Mouse (Mus musculus): ENCODE measurements at regions not wholly inside any gene's neighbourhood (a gene's known extent, or its start where the extent isn't known, plus 50 kb on each side); places are given as distances from the start of the nearest gene placed in this dataset.

DNA sequence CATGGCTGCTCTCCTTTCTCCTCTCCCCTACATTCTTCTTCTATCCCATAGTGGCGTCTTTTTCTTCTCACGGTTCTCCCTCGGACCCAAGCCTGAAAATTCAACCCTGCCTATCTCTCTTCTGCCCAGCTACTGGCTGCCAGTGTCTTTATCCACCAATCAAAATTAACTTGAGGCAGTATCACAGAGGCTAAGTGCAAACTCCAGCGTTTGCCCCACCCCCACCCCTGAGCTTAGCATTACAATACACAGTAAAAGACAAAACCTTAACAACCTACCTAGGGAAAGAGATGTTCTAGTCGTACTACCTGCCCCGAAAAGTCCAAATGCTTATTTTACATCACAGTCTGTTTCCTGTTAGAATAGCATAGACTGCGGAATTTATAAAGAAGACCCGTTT is 93.2 kb downstream of the Arl4c start:
- no peak overlapping the region for H3K9ac ChIP-seq (ENCODE audit: low read length)
- no peaks in the 10 kb centered on the region for H3K36me3 ChIP-seq (ENCODE audit: control insufficient read depth, insufficient read depth, low read length)
- TF ChIP-seq EP300 (optimal IDR thresholded peaks at IDR 0.05) = no peak
- TF ChIP-seq CTCF (IDR thresholded peaks at IDR 0.05; ENCODE audit: low read depth) = no peak
- no peak overlapping the region for H3K4me3 ChIP-seq (ENCODE audit: low read depth, low read length)
- 53% methylated on average over 8 of the region's 8 CpGs for WGBS
- ATAC-seq (ENCODE audit: low FRiP score, low TSS enrichment) (no peak), DNase-seq (ENCODE audit: low spot score) (no peak)
- no peaks in the 10 kb centered on the region for H3K4me1 ChIP-seq (replicated peaks; ENCODE audit: control insufficient read depth, insufficient read depth)
- no peak overlapping the region for H3K4me2 ChIP-seq (replicated peaks; ENCODE audit: low read depth)
- no peaks in the 10 kb centered on the region for H3K27me3 ChIP-seq (ENCODE audit: control insufficient read depth, insufficient read depth, low read length)
- no peaks in the 10 kb centered on the region for H3K9me3 ChIP-seq (ENCODE audit: control insufficient read depth, low read length)
- H3K27ac ChIP-seq (replicated peaks) = no peak overlapping the region

DNA sequence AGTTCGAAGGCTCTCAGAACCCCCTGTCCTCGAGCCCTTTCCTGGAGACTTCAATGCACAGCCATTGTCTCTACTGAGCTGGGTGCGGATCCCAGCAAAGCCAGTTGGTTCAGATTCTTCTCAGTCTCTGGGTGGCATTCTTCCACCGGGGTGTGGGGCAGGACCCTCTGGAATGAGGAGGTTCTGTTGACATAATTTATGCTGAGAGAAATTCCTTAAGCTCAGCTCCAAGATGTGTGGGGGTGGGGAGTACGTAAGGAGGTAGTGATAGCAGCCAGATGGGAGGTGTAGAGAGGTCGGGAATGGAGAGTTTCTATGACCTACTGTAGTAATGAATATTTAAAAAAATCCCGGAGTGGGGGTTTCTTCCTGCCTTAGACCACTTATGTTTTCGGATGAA is 93.8 kb downstream of the Arl4c start:
- 32% methylated on average over 8 of the region's 8 CpGs for WGBS
- ATAC-seq (ENCODE audit: low FRiP score, low TSS enrichment) = no peak

DNA sequence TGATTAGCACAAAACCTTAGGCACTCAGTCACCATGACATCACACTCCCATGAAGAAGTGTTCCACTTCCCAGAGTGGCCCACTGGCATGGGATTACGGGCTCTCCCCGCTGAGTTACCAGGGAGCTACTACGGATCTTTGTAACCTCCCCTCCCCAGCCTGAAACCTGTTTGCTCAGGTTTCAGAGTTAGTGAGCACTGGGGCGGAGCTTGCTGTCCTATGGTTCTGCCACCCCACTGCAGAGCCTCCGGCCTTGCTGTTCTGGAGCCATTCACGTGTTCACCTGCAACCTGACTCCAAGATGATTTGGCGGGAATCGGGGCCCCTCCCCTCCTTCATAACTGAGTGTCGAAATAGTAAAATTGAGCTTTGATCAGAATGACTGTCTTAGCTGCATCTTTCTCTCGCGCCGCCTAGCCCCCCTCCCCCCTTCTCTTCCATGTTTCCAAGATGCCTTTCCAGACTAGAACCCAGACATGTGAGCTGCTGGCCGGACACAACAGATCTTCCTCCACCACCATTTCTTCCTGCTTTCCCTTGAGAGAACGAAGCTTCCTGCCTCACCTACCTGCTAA is 95.8 kb upstream of the Glrp1 start:
- ATAC-seq (ENCODE audit: low FRiP score, low TSS enrichment) = peak; percentile 67

More for the DNA sequence above, 93.8 kb downstream of the Arl4c start:
- no peaks in the 10 kb centered on the region for H3K36me3 ChIP-seq (ENCODE audit: control insufficient read depth, insufficient read depth, low read length)
- no peak overlapping the region for H3K9ac ChIP-seq (ENCODE audit: low read length)
- no peaks in the 10 kb centered on the region for H3K4me1 ChIP-seq (replicated peaks; ENCODE audit: control insufficient read depth, insufficient read depth)
- no peak overlapping the region for H3K4me3 ChIP-seq (ENCODE audit: low read depth, low read length)
- no peak overlapping the region for H3K27ac ChIP-seq (replicated peaks)
- no peak for DNase-seq (ENCODE audit: low spot score)
- no peak for TF ChIP-seq EP300 (optimal IDR thresholded peaks at IDR 0.05)
- no peak for TF ChIP-seq CTCF (IDR thresholded peaks at IDR 0.05; ENCODE audit: low read depth)
- H3K9me3 ChIP-seq (ENCODE audit: control insufficient read depth, low read length) = no peaks in the 10 kb centered on the region
- H3K27me3 ChIP-seq (ENCODE audit: control insufficient read depth, insufficient read depth, low read length) = no peaks in the 10 kb centered on the region
- no peak overlapping the region for H3K4me2 ChIP-seq (replicated peaks; ENCODE audit: low read depth)

DNA sequence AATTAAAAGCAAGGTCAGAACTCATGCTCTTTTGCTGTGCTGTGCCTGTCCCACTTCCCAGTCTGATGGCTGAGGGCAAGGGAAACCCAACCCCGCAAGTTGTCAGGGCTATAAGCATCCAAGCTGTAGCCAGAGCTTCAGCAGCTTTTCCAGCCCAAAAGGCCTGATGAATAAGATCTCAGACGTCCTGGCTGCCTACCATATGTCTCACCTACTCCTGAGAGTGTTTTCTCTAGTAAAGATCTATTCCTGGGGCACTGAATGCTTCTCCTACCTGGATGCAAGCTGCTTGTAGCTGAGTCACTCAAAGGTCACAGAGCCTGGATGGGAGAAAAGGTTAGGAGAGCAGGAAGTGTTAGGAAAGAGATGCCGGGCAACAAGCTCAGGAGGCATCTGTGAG is 92.4 kb upstream of the Glrp1 start:
- Histone ChIP-seq H3K4me2 (replicated peaks; ENCODE audit: low read depth) (no peak overlapping the region), H3K27ac (replicated peaks) (no peak overlapping the region), H3K9me3 (ENCODE audit: control insufficient read depth, low read length) (no peaks in the 10 kb centered on the region), H3K36me3 (ENCODE audit: control insufficient read depth, insufficient read depth, low read length) (no peaks in the 10 kb centered on the region), H3K4me3 (ENCODE audit: low read depth, low read length) (no peak overlapping the region), H3K9ac (ENCODE audit: low read length) (no peak overlapping the region), H3K27me3 (ENCODE audit: control insufficient read depth, insufficient read depth, low read length) (no peaks in the 10 kb centered on the region), H3K4me1 (replicated peaks; ENCODE audit: control insufficient read depth, insufficient read depth) (no peaks in the 10 kb centered on the region)
- WGBS = 71% methylated on average over 3 of the region's 3 CpGs
- ATAC-seq (ENCODE audit: low FRiP score, low TSS enrichment) (no peak), DNase-seq (ENCODE audit: low spot score) (no peak)
- TF ChIP-seq EP300 (optimal IDR thresholded peaks at IDR 0.05) (no peak), CTCF (IDR thresholded peaks at IDR 0.05; ENCODE audit: low read depth) (no peak)

More for the DNA sequence above, 95.8 kb upstream of the Glrp1 start:
- peak; percentile 55 for DNase-seq (ENCODE audit: low spot score)
- Histone ChIP-seq H3K9ac (ENCODE audit: low read length) (no peak overlapping the region), H3K36me3 (ENCODE audit: control insufficient read depth, insufficient read depth, low read length) (no peaks in the 10 kb centered on the region), H3K4me2 (replicated peaks; ENCODE audit: low read depth) (no peak overlapping the region), H3K27me3 (ENCODE audit: control insufficient read depth, insufficient read depth, low read length) (no peaks in the 10 kb centered on the region), H3K27ac (replicated peaks) (no peak overlapping the region), H3K4me3 (ENCODE audit: low read depth, low read length) (no peak overlapping the region), H3K9me3 (ENCODE audit: control insufficient read depth, low read length) (no peaks in the 10 kb centered on the region), H3K4me1 (replicated peaks; ENCODE audit: control insufficient read depth, insufficient read depth) (no peaks in the 10 kb centered on the region)
- no peak for TF ChIP-seq CTCF (IDR thresholded peaks at IDR 0.05; ENCODE audit: low read depth)
- no peak for TF ChIP-seq EP300 (optimal IDR thresholded peaks at IDR 0.05)
- WGBS = 39% methylated on average over 14 of the region's 14 CpGs

DNA sequence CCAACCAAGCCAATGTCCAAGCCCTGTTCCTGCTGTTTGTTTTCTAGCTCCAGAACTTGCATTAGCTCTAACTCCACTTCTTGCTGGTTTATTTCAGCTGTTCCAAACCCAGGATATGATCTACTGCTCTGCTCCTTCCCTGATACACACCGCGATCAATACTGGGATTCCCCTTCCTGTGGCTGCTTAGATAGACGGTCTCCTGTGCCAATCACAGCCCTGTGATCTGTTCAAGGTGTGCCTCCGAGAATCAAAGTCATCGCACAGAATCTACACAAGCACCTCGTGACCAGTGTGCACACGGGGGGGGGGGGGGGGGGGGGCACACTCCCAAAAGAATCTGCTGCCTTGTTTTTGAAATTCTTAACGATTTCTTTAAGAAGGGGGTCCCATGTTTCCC is 91.9 kb upstream of the Glrp1 start:
- Histone ChIP-seq H3K36me3 (ENCODE audit: control insufficient read depth, insufficient read depth, low read length) (no peaks in the 10 kb centered on the region), H3K9ac (ENCODE audit: low read length) (no peak overlapping the region), H3K4me1 (replicated peaks; ENCODE audit: control insufficient read depth, insufficient read depth) (no peaks in the 10 kb centered on the region), H3K9me3 (ENCODE audit: control insufficient read depth, low read length) (no peaks in the 10 kb centered on the region), H3K27me3 (ENCODE audit: control insufficient read depth, insufficient read depth, low read length) (no peaks in the 10 kb centered on the region), H3K4me2 (replicated peaks; ENCODE audit: low read depth) (no peak overlapping the region), H3K27ac (replicated peaks) (no peak overlapping the region), H3K4me3 (ENCODE audit: low read depth, low read length) (no peak overlapping the region)
- DNase-seq (ENCODE audit: low spot score) = no peak
- TF ChIP-seq EP300 (optimal IDR thresholded peaks at IDR 0.05) (no peak), CTCF (IDR thresholded peaks at IDR 0.05; ENCODE audit: low read depth) (no peak)
- ATAC-seq (ENCODE audit: low FRiP score, low TSS enrichment) = no peak
- 64% methylated on average over 8 of the region's 8 CpGs for WGBS

DNA sequence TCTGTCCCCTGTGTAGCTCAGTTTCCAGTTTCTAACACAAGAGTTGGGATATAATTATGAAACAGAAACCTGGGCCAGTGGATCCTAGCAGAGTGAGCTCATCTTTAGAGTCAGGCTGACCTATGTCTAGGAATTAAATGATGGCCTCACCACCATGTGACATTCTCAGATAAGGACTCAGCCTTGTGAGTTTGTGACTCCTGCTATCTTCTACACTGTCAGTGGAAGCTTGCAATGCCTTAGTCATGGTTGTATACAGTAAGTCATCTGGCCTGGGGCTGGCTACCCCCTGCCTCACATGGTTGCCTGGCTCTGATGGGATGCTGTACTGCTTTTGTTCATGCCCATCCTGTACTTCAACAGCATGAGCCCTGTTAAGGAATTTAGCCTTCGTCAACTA is 90.3 kb upstream of the Glrp1 start:
- H3K36me3 ChIP-seq (ENCODE audit: control insufficient read depth, insufficient read depth, low read length) = no peaks in the 10 kb centered on the region
- no peak overlapping the region for H3K27ac ChIP-seq (replicated peaks)
- no peaks in the 10 kb centered on the region for H3K4me1 ChIP-seq (replicated peaks; ENCODE audit: control insufficient read depth, insufficient read depth)
- no peak overlapping the region for H3K9ac ChIP-seq (ENCODE audit: low read length)
- no peaks in the 10 kb centered on the region for H3K27me3 ChIP-seq (ENCODE audit: control insufficient read depth, insufficient read depth, low read length)
- no peak for TF ChIP-seq EP300 (optimal IDR thresholded peaks at IDR 0.05)
- no peak for TF ChIP-seq CTCF (IDR thresholded peaks at IDR 0.05; ENCODE audit: low read depth)
- H3K4me2 ChIP-seq (replicated peaks; ENCODE audit: low read depth) = no peak overlapping the region
- 89% methylated on average over 1 of the region's 1 CpGs for WGBS
- H3K9me3 ChIP-seq (ENCODE audit: control insufficient read depth, low read length) = no peaks in the 10 kb centered on the region
- ATAC-seq (ENCODE audit: low FRiP score, low TSS enrichment) (no peak), DNase-seq (ENCODE audit: low spot score) (no peak)
- H3K4me3 ChIP-seq (ENCODE audit: low read depth, low read length) = no peak overlapping the region
